Mouse (Mus musculus): Measurements from ENCODE around the gene Fam173b. TPM values are rescaled to one million over a fixed set of nuclear protein-coding genes. Genes with fewer than 3 reads are reported as not detected.

Fam173b gene
- polyA plus RNA-seq, 1 experiment from 2014 or later: 14.3 TPM

DNA sequence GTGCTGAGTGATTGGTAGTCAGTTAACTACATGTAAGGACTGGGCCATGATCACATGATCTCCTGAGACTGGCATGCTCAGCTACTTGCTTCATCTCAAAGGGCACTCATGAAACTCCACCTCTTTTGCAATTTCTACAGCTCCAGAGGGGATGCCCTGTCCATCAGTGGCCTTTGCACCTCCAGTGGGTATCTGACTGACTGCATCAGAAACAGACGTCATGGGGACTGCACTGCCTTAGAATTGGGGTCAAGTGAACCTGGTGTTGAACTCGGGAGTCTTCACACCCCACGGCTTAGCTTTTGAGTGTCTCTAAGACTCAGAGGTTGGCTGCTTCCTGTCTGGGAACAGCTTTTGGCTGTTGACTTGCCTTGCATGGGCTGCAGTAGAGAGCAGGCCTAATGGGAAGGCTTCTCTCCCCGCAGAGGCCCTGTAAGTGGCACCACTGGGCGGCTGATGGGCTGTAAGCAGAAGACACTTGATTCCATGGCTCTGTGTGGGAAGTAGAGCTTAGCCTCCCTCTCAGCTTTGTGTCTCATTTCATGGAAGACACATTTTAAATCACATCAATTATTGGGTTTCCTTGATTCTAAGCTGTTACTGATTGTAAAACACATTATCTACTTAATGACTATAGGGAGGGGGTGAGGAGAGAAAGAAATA lies 58.6 kb downstream of the Fam173b start:
- H3K4me2 ChIP-seq: no peak overlapping the region
- DNase-seq (ENCODE audit: low spot score) (no peak), ATAC-seq (replicated peaks; ENCODE audit: low FRiP score) (no peak)
- H3K36me3 ChIP-seq (ENCODE audit: control insufficient read depth, insufficient read depth, low read length): no peaks in the 10 kb centered on the region
- no peak overlapping the region for H3K9ac ChIP-seq (ENCODE audit: low read depth, low read length)
- no peaks in the 10 kb centered on the region for H3K27me3 ChIP-seq (replicated peaks; ENCODE audit: control insufficient read depth, insufficient read depth, low read length)
- H3K27ac ChIP-seq (ENCODE audit: low read depth, low read length): no peak overlapping the region
- H3K4me3 ChIP-seq (ENCODE audit: low read depth, low read length): no peak overlapping the region
- no peaks in the 10 kb centered on the region for H3K9me3 ChIP-seq (ENCODE audit: control insufficient read depth, low read length)
- 74% methylated on average over 5 of the region's 5 CpGs for WGBS
- H3K4me1 ChIP-seq (replicated peaks; ENCODE audit: control insufficient read depth, insufficient read depth, low read length): no peaks in the 10 kb centered on the region

DNA sequence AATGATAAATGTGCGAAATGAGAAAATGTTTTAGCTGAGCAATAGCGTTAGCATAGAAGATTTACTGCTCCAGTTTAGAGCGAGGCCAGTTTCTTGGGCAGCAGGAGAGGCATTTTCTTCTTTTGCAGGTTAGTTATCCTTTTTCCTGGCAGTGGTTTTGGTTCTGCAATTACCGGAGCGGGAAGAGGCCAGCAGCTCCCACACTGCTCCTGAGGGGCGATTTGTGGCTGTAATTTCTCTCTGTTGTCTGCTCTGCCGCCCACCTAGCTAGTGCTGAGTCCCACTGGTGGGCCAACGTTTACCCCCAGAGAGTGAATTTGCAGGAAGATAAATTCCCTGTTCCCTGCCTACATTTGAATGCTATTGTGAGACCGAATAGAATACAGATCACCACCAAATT lies 59.2 kb downstream of the Fam173b start:
- no peak for ATAC-seq (replicated peaks; ENCODE audit: low FRiP score)
- 74% methylated on average over 9 of the region's 9 CpGs for WGBS
- Histone ChIP-seq H3K36me3 (ENCODE audit: control insufficient read depth, insufficient read depth, low read length) (no peaks in the 10 kb centered on the region), H3K4me1 (replicated peaks; ENCODE audit: control insufficient read depth, insufficient read depth, low read length) (no peaks in the 10 kb centered on the region), H3K9ac (ENCODE audit: low read depth, low read length) (no peak overlapping the region), H3K9me3 (ENCODE audit: control insufficient read depth, low read length) (no peaks in the 10 kb centered on the region), H3K27me3 (replicated peaks; ENCODE audit: control insufficient read depth, insufficient read depth, low read length) (no peaks in the 10 kb centered on the region), H3K27ac (ENCODE audit: low read depth, low read length) (no peak overlapping the region), H3K4me3 (ENCODE audit: low read depth, low read length) (no peak overlapping the region), H3K4me2 (no peak overlapping the region)
- no peak for DNase-seq (ENCODE audit: low spot score)

DNA sequence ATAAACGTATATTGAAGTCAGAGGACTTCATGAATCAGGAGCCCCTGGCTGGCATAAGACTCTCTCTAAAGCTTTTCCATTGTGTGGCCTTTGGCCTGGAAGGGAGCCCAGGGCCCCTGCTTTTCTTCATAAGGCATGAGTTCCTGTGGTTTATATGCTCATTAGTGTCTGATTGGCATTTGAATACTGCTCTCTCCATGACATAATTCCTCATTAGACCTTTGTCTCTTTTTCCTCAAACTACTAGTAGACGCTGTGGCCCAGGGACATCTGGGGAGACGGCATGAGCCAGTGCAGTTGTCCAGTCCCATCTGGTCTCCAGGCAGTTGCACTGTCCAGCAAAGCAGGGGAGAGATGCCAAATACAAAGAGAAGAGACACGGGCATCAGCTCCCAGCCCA lies 60.1 kb downstream of the Fam173b start:
- Histone ChIP-seq H3K4me1 (replicated peaks; ENCODE audit: control insufficient read depth, insufficient read depth, low read length) (no peaks in the 10 kb centered on the region), H3K27ac (ENCODE audit: low read depth, low read length) (no peak overlapping the region), H3K27me3 (replicated peaks; ENCODE audit: control insufficient read depth, insufficient read depth, low read length) (no peaks in the 10 kb centered on the region), H3K9me3 (ENCODE audit: control insufficient read depth, low read length) (no peaks in the 10 kb centered on the region), H3K9ac (ENCODE audit: low read depth, low read length) (no peak overlapping the region), H3K4me2 (no peak overlapping the region), H3K4me3 (ENCODE audit: low read depth, low read length) (no peak overlapping the region), H3K36me3 (ENCODE audit: control insufficient read depth, insufficient read depth, low read length) (no peaks in the 10 kb centered on the region)
- no peak for DNase-seq (ENCODE audit: low spot score)
- 78% methylated on average over 4 of the region's 4 CpGs for WGBS
- ATAC-seq (replicated peaks; ENCODE audit: low FRiP score): no peak

DNA sequence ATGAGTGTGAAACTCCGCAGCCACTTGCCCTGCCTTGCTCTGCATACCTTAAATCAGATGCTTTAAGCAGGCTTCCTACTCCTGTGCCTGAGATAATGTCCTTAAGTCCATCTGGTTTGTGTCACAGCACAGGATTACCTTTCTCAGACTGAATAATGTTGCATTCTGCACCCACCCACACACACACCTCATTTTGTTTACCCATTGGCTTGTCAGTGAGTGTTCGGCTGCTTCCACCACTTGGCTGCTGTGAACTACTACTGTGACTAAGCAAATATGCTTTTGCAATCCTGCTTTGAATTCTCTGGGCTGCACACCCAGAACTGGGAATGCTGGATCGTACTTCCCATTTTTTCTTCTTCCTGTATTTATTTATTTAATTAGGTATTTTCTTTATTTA lies 61.4 kb downstream of the Fam173b start:
- 70% methylated on average over 3 of the region's 3 CpGs for WGBS
- Histone ChIP-seq H3K4me1 (replicated peaks; ENCODE audit: control insufficient read depth, insufficient read depth, low read length) (no peaks in the 10 kb centered on the region), H3K27ac (ENCODE audit: low read depth, low read length) (no peak overlapping the region), H3K27me3 (replicated peaks; ENCODE audit: control insufficient read depth, insufficient read depth, low read length) (no peaks in the 10 kb centered on the region), H3K9me3 (ENCODE audit: control insufficient read depth, low read length) (no peaks in the 10 kb centered on the region), H3K4me3 (ENCODE audit: low read depth, low read length) (no peak overlapping the region), H3K9ac (ENCODE audit: low read depth, low read length) (no peak overlapping the region), H3K4me2 (no peak overlapping the region), H3K36me3 (ENCODE audit: control insufficient read depth, insufficient read depth, low read length) (no peaks in the 10 kb centered on the region)
- ATAC-seq (replicated peaks; ENCODE audit: low FRiP score): no peak
- no peak for DNase-seq (ENCODE audit: low spot score)

Other genes with a start within 250 kb of the Fam173b start
- gene Ankrd33b, start 234.1 kb upstream of the Fam173b start, polyA plus RNA-seq (2014; fragmentation: Nextera tagmentation; extraction: Ambion mirVana): 0.64 and 1.2 TPM in 2 replicates
- gene Ropn1l, start 148.1 kb upstream of the Fam173b start, polyA plus RNA-seq (2014; fragmentation: Nextera tagmentation; extraction: Ambion mirVana): 3.0 and 3.1 TPM in 2 replicates
- 35.5 and 36.1 TPM in 2 replicates for gene March6, start 70.8 kb upstream of the Fam173b start, polyA plus RNA-seq (2014; fragmentation: Nextera tagmentation; extraction: Ambion mirVana)
- 2.9 TPM in 2 replicates for gene Cmbl, start 36.5 kb upstream of the Fam173b start, polyA plus RNA-seq (2014; fragmentation: Nextera tagmentation; extraction: Ambion mirVana)
- gene Cct5, start within 50 bp of the Fam173b start, polyA plus RNA-seq (2014; fragmentation: Nextera tagmentation; extraction: Ambion mirVana): 683 and 762 TPM in 2 replicates